17 mouse cellular contexts compared by ENCODE assay signal in the genomic region with DNA sequence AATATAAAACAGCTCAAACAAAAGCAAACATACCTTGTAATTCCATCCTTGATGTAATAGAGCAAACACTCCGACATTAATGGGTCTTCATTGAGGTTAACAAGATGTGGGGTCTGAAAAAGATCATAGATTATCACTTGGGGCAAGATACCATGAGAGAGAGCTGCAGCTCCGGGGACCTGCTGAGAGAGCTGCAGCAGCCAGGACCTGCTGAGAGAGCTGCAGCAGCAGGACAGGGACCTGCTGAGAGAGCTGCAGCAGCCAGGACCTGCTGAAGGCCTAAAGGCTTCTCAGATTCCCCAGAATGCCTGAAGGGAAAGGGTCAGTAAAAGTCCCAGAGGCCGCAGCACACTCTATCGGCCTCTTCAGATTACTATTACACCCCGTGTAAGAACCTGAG. TPM values are rescaled to one million over a fixed set of nuclear protein-coding genes. Genes with fewer than 3 reads are reported as not detected.
DNase-seq lines count a peak whose midpoint lies in the region; ATAC-seq and TF ChIP-seq lines count a peak whose summit lies in the region.
"Had no signal": no experiment of that assay in that cellular context is flagged by ENCODE, and none has a peak within 500 bp of the region (broad histone marks: within the 10 kb centered on the region; RNA-seq: fewer than 3 reads in every experiment).

No protein-coding gene starts in this region.

- no peaks in the 10 kb centered on the region; the same call in 1 of the 2 replicates for H3K4me1 ChIP-seq in cerebellum, adult 2 months (ENCODE audit: control insufficient read depth, insufficient read depth, low read length)
- H3K4me1 ChIP-seq in forebrain, embryonic 16.5 days (replicated peaks; ENCODE audit: control insufficient read depth, insufficient read depth, low read length), result peaks cover 11% of the 10 kb centered on the region
- H3K4me1 ChIP-seq in midbrain, embryonic 10.5 days, result peaks cover 22% of the 10 kb centered on the region
- peaks cover 5% of the 10 kb centered on the region; the same call in 1 of the 2 replicates for H3K4me1 ChIP-seq in neural tube, embryonic 14.5 days (ENCODE audit: control insufficient read depth, insufficient read depth, low read length)
- H3K4me1 ChIP-seq: heart, embryonic 15.5 days; limb, embryonic 10.5 days; liver, embryonic 15.5 days had no signal

- TF ChIP-seq CTCF in cerebellum, adult 2 months (IDR thresholded peaks at IDR 0.05; ENCODE audit: borderline replicate concordance, insufficient read depth, low read depth, low read length), result no peak

- no peak overlapping the region for H3K4me3 ChIP-seq in cerebellum, adult 2 months (replicated peaks; ENCODE audit: insufficient read depth, low read depth, low read length)
- no peak overlapping the region for H3K4me3 ChIP-seq in forebrain, embryonic 16.5 days (replicated peaks; ENCODE audit: low read length)
- H3K4me3 ChIP-seq in midbrain, embryonic 10.5 days, result no peak overlapping the region
- no peak overlapping the region for H3K4me3 ChIP-seq in neural tube, embryonic 14.5 days (ENCODE audit: low read depth, low read length)
- H3K4me3 ChIP-seq: heart, embryonic 15.5 days; limb, embryonic 10.5 days; liver, embryonic 15.5 days had no signal

- H3K4me2 ChIP-seq in forebrain, embryonic 16.5 days (ENCODE audit: low read length), result no peak overlapping the region
- no peak overlapping the region for H3K4me2 ChIP-seq in neural tube, embryonic 14.5 days (ENCODE audit: low read depth, low read length)
- H3K4me2 ChIP-seq: heart, embryonic 15.5 days; liver, embryonic 15.5 days had no signal

- 22% methylated on average over 5 of the region's 5 CpGs for WGBS in cerebellum, adult 2 months
- WGBS in forebrain, embryonic 16.5 days, result 42% methylated on average over 5 of the region's 5 CpGs
- WGBS in midbrain, embryonic 10.5 days, result 83% methylated on average over 5 of the region's 5 CpGs
- WGBS in neural tube, embryonic 14.5 days, result 41% methylated on average over 5 of the region's 5 CpGs

- no peak for TF ChIP-seq POLR2A in cerebellum, adult 2 months (IDR thresholded peaks at IDR 0.05; ENCODE audit: borderline replicate concordance, insufficient read depth, low read length)

- no peaks in the 10 kb centered on the region for H3K9me3 ChIP-seq in forebrain, embryonic 16.5 days (ENCODE audit: control insufficient read depth, low read length)
- H3K9me3 ChIP-seq in midbrain, embryonic 10.5 days (replicated peaks), result no peaks in the 10 kb centered on the region
- no peaks in the 10 kb centered on the region for H3K9me3 ChIP-seq in neural tube, embryonic 14.5 days (ENCODE audit: control insufficient read depth, low read length)
- H3K9me3 ChIP-seq: heart, embryonic 15.5 days; limb, embryonic 10.5 days; liver, embryonic 15.5 days had no signal

- peaks cover 36% of the 10 kb centered on the region for H3K36me3 ChIP-seq in forebrain, embryonic 16.5 days (ENCODE audit: control insufficient read depth, insufficient read depth)
- peaks cover 91% of the 10 kb centered on the region for H3K36me3 ChIP-seq in midbrain, embryonic 10.5 days
- peaks cover 61% of the 10 kb centered on the region for H3K36me3 ChIP-seq in neural tube, embryonic 14.5 days (ENCODE audit: control insufficient read depth, insufficient read depth, low read length)

- no peak overlapping the region; the same call in 1 of the 2 replicates for H3K9ac ChIP-seq in forebrain, embryonic 16.5 days (replicated peaks; ENCODE audit: low read depth, low read length)
- H3K9ac ChIP-seq in neural tube, embryonic 14.5 days (replicated peaks; ENCODE audit: low read depth, low read length), result no peak overlapping the region
- H3K9ac ChIP-seq: heart, embryonic 15.5 days; liver, embryonic 15.5 days had no signal

- DNase-seq in cerebellum, adult 2 months, result no peak
- no peak for DNase-seq in cerebellum, postnatal 14 days
- DNase-seq in midbrain, embryonic 10.5 days (ENCODE audit: low spot score), result no peak
- DNase-seq in adrenal gland, adult (ENCODE audit: inconsistent age in 2 of 2, low spot score in 1 of 2), result no peak
- no peak for DNase-seq in lung, postnatal 36 days
- DNase-seq: cerebellum, adult 8-10 months; gastrocnemius, postnatal 25 days; kidney, postnatal 10 days; thymus, adult 2 months had no signal

- ATAC-seq in forebrain, embryonic 16.5 days, result no peak
- no peak for ATAC-seq in neural tube, embryonic 14.5 days (ENCODE audit: low read depth)
- ATAC-seq in granulocyte monocyte progenitor cell, adult 5-6 weeks (replicated peaks; ENCODE audit: poor library complexity, severe bottlenecking), result no peak
- ATAC-seq: inflammation-experienced regulatory T-cells, adult 6 months; Patski had no signal

- H3K27ac ChIP-seq in cerebellum, adult 2 months (ENCODE audit: insufficient read depth, low read length), result peak overlapping the region; percentile 2
- H3K27ac ChIP-seq in forebrain, embryonic 16.5 days (ENCODE audit: low read length), result peak overlapping the region; percentile 78
- peak overlapping the region; percentile 86 for H3K27ac ChIP-seq in midbrain, embryonic 10.5 days (replicated peaks)
- peak overlapping the region; percentile 77 for H3K27ac ChIP-seq in neural tube, embryonic 14.5 days (ENCODE audit: low read depth, low read length)
- H3K27ac ChIP-seq: heart, embryonic 15.5 days; limb, embryonic 10.5 days; liver, embryonic 15.5 days had no signal

- no peaks in the 10 kb centered on the region for H3K27me3 ChIP-seq in cerebellum, adult 2 months (ENCODE audit: control insufficient read depth, insufficient read depth, low read length)
- no peaks in the 10 kb centered on the region for H3K27me3 ChIP-seq in forebrain, embryonic 16.5 days (replicated peaks; ENCODE audit: control insufficient read depth, insufficient read depth, low read length)
- no peaks in the 10 kb centered on the region for H3K27me3 ChIP-seq in midbrain, embryonic 10.5 days (ENCODE audit: low read depth, poor library complexity, severe bottlenecking)
- H3K27me3 ChIP-seq in neural tube, embryonic 14.5 days (ENCODE audit: control insufficient read depth, insufficient read depth, low read length), result no peaks in the 10 kb centered on the region
- H3K27me3 ChIP-seq: heart, embryonic 15.5 days; liver, embryonic 15.5 days; Patski had no signal

RNA-seq across cellular contexts. Expression of a gene that starts 59.7 kb away (rescaled TPM):
- 254 and 264 TPM in 2 replicates for polyA plus RNA-seq in cerebellum, adult 2 months (2012; rRNA removed)
- polyA plus RNA-seq in forebrain, embryonic 16.5 days (2015; fragmentation: Nextera tagmentation; extraction: Ambion mirVana), result 125 and 131 TPM in 2 replicates
- 63.4 and 82.4 TPM in 2 replicates for polyA plus RNA-seq in midbrain, embryonic 10.5 days (2016; fragmentation: Nextera tagmentation; extraction: Ambion mirVana)
- 174 and 224 TPM in 2 replicates for polyA plus RNA-seq in neural tube, embryonic 14.5 days (2014; fragmentation: Nextera tagmentation; extraction: Ambion mirVana)
- total RNA-seq in granulocyte monocyte progenitor cell, adult 5-6 weeks (2014; fragmentation: Nextera tagmentation), result 15.2 and 24.2 TPM in 2 replicates
- 25.5 and 26.3 TPM in 2 replicates for total RNA-seq in granulocyte monocyte progenitor cell, adult 5-6 weeks (2017)

Comparison
In these comparisons a context has a peak if more than half of its experiments do, and no peak if none do; other contexts are left out.
1. H3K27ac ChIP-seq: peak in every context shown above with its lines; median percentile 86 in midbrain, embryonic 10.5 days; 78 in forebrain, embryonic 16.5 days; 77 in neural tube, embryonic 14.5 days; 2 in cerebellum, adult 2 months.